Mouse (Mus musculus) inflammation-experienced regulatory T-cells, adult 6 months (primary cell): ENCODE data around the gene Acer3. TPM values are rescaled to one million over a fixed set of nuclear protein-coding genes. Genes with fewer than 3 reads are reported as not detected.

Experiments
- ATAC-seq: one replicate; pipeline ENCODE4 v1.8.0; 2017
- polyA plus RNA-seq, 3 experiments: library from polyadenylated mRNA; unstranded; fragments of 100-300 nt; shearing (Covaris generic); gene quantifications; one replicate each; pipeline ENCODE4 v1.2.1; 2017

The Acer3 gene
- polyA plus RNA-seq, 3 experiments from 2014 or later: 14.5 to 20.5 (median 15.5) TPM

DNA sequence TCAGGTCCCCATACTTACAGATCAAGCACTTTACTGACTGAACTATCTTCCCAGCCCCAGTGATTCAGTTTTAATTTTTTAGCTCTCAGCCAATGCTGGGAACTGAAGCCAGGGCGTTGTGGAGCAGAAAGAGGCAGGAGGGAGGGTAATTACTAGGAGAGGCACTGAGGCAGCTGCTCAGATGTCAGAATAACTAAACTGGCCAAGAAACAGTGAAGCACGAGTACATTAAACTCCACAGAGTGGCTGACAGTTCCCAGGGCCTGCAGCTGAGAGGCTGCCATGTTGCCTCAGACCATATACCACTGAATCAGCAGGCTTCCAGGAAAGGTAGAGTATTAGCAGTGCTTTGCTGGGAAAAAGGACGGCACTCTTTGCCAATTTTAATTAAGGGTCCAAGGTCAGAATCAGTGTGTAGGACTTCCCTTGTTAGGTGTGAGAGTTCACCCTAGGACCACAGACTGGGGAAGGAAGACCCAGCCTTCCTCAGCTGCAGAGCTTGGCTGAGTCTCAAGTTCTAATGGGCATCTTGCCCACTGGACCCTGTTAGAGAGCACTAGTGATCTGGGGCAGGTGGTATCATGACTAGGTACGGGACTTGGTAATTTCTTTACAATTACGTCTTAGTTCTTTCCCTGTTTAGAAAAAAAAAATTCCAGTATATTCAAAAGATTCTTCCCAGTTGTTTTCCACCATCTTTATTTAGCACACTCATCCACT, 11.8 kb upstream of the Acer3 start:
- no peak for ATAC-seq

DNA sequence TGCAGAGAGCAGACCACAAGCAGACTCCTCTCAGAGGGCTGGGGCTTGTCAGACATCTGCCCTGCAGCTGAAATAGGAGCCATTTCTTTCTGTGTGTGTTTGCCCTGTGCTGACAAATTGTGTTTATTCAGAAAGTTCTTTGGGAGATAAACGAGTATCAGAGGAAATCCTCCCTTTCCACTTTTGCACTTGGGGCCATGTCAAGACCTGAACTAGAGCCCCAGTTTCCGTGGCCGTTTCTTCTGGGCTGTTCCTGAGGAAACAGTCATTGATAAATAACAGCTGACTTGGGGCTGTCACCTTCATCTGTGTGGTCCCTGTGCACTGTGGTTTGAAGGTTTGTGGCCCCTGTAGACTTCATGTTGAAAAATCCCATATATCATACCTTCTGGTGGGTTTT, 10.9 kb upstream of the Acer3 start:
- no peak for ATAC-seq

DNA sequence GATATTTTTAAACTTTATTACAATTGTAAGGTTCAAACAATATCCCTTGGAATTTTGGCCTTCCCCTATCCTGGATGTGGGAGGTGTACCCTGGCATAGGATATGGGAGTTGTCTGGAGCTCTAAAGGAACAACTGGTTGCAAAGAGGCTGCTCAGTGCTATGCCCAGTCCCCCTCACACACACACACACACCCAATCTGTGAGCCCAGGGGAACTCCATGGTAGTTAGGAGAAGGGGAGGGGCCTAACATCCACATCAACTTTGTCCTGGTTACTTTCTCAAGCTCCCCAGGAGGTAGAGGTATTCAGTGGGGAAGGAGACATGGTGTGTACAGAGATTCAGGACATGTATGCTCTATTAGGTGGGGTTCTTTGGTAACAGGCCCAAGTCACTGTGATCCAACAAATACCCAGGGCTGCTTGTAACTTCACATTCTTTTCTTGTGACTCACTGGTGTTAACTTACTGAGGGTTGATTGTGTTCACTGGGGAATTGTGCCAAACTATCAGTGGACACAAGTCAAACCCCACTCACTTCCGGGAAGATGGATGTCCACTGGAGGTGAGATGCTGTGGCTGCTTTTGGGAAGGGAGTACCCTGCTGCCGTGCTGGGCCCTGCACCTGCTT, 9.5 kb upstream of the Acer3 start:
- ATAC-seq: no peak

DNA sequence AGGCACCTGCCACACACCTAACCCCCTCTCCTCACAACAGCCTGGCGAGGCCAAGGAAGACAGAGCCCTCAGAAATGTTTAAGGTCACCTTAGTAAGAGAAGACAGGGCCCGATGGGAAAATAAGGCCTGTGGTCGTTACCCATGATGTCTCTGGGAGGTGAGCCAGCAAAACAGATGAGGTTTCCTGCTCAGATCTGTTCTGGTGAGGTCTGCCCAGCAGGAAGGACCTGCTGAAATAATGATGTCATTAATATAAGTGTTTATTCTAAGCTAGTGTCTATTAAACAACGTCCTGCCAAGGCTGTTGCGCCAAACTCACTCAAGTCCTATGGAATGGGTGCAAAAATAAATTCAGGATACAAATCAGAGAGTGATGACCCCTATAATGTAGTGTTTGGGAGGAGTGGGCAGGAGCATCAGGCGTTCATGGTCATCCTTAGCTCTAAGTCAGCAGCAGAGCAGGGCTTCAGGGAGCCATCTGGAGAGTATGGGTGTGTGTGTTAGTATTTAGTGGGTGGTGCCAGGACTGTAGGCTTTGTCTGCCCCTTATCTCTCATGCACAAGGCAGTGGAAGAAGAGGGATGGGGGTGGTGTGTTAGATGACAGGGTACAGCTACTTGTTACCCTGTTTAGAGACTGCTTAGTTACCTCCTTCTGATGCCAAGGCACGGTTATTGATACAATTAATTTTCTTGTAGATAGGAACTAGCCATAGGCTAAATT, 8.8 kb upstream of the Acer3 start:
- ATAC-seq: no peak

DNA sequence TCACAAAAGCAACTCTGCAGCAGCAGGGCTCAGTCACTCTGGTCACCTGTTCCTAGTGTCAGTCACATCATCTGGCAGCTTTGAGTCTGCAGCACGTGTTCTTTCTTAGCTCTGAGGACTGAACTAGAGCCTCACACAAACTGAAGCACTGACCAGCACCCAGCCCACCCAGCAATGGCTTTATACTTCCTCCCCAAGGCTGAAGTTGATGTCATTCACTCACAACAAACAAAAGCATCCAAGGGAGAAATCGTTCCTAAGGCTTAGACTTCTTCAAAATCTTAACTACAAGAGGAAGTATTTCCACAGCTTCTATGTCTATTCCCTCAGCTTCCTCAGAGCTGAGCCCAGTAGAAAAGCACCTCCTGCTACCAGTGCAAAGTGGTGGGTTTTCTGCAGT, 7.3 kb upstream of the Acer3 start:
- no peak for ATAC-seq

DNA sequence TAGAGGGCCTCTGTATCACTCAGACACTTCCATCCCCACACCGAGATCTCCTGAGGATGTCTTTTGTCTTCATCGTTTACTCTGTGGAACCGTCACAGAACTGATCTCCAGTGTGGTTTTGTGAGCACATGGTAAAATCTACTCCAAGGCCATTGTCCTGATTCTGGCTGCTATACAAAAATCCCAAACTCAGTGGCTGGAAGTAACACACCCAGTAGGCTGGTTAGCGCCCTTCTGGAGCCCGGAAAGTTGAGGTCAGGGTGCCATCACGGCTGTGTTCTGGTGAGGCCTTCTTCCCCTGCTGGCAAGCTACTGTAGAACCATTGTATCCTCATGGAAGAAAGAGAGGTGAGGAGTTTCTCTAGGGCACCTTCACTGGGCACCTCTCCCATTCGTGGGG, 5.0 kb upstream of the Acer3 start:
- ATAC-seq: no peak

DNA sequence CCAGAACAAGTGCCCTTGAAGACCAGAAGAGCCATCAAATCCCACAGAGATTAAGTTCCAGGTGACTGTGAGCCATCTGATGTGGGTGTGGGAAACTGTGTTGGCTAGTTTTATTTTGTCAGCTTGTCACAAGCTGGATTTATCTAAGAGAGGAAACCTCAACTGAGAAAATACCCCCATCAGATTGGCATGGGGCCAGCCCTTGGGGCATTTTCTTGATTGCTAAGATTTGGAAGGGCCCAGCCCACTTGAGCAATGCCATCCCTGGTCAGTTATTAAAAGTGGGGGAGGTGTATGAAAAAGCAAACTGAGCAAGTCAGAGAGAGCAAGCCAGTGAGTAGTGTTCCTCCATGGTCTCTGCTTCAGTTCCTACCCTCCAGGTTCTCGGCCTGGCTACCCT, 3.2 kb upstream of the Acer3 start:
- no peak for ATAC-seq

DNA sequence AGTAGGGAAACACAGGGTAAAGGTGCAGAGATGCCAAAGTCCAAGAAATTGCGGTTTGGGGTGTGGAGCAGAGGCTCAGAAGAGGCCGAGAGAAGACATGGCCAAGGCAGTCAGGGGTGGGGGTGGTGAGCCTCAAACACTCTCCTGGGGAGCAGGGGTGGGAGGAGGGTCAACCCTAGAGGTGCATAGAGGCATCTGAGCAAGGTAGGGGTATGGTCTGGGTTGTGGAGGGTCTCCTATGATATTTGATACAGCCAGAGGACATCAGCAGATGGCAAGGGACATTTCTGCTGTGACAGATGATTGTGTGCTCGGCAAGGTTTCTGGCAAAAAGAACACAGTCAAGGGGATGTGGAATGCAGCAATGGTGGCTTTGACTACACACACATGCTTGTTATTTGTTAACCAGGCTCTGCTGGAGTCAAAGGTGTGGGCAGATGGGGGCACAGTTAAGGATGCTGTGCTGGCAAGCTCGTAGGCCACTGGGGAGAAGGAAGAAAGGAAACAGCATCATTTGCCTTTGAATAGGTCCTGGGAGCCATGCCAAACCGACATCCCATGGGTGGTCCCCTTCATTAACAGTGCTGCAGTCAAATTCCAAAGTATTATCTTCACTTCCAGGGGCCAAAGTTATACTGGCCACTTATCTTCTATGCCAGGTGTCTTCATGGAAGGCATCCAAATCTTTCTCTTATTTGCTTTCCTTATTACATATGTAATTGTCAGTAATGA, 2.4 kb upstream of the Acer3 start:
- no peak for ATAC-seq

DNA sequence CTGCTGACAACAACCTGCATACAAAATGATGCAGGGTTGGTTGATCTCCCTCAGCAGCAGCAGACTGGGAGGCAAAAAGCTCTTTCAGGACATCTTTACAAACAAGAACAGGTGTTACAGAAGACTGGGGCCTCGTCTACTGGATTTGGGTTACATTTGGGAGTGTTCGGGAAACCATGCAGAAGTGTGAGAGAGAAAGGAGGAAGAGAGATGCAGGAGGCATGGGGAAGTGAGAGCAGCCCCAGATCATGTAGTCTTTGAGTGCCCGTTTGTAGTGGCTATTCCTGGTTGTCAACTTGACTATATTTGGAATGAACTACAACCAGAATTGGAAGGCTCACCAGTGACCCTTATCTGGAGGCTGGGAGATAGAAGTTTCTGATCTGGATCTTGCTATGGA, 1.4 kb upstream of the Acer3 start:
- ATAC-seq: no peak

DNA sequence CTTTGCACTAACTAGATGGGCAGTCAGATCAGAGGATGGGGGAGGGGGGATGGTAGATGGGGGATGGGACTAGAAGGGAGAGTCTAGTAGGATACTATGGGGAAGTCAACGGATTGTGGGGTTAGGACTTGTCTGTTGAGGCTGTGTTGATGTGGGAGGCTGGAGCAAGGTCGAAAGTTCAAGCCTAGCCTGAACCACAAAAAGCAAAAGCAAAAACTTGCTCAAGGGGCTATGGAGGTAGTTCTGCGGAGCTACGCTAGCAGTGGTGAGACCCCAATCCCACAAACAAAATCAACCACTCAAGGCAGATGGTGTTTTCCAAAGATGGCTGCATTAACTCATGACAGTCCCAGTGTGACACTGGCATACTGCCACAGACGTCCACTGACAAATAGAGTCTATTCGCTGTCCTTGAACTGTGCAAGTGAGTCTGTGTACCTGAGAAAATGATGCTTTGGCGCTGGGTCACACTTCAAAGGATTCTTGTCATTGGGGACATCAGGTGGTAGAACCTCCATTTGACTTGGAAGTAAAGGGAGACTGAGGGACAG, 927 bp downstream of the Acer3 start:
- no peak for ATAC-seq

DNA sequence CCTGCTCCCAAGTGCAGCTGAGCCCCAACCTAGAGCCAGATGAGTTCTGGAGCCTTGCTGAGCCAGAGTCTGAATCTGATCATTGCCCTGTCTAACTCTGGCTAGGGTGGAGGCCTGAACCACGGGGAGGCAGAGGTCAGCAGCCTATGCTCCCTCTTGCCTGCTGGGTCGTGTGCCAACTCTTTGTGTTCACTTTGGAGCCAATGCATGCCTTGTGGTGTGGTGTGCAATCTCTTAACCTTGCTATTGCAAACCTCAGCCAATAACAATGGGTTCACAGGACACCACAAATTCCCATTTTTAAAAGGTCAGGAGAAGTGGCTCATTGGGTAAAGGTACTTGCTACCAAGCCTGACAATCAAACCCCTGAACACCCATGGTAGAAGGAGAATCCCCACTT, 4.4 kb downstream of the Acer3 start:
- ATAC-seq: no peak

DNA sequence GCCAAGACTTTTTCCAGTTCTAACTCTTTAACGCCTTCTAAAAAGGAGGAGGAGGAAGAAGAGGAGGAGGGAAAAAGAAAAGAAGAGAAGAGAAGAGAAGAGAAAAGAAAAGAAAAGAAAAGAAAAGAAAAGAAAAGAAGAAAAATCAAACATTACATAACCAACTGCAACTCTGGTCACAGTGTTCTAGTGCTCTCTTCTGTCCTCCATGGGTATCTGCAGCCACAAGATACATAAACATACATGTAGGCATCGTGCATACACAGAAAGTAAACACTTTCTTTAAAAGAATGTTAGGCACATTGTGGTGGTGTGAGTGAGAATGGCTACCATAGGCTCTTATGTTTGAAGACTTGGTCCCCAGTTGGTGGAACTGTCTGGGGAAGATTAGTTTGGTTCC, 5.9 kb downstream of the Acer3 start:
- no peak for ATAC-seq

DNA sequence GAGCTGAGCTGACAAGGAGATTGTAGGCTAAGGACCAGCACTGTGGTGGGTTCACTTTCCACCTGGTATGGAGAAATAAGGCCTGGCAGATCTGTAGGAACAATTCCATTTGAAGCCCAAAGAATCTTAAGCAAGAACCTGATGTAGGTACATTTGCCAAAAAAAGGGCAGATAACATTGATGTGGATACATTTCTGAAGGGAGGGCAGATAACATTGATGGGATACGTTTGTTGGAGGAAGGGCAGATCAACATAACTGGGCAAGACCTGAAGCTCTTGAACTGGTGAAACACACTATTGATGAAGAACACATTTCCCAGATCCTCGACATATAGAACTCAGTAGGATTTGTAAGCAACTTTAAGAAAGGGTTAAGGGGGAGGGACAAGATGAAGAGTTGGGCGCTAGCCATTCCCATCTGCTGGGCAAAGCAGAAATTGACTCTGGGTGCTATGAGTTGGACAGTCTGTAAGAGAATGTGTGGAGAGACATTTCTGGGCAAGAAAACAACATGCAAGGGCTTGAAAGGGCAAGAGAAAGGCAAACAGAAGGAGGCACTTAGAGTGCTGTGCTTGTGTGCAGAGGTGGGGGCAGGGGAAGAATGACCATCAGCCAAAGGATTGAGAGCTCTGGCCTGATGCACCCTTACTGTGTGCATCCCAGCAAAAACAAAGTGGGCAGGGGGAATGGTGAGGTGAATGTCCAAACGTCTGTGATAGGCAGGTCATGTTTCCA, 8.7 kb downstream of the Acer3 start:
- ATAC-seq: no peak

DNA sequence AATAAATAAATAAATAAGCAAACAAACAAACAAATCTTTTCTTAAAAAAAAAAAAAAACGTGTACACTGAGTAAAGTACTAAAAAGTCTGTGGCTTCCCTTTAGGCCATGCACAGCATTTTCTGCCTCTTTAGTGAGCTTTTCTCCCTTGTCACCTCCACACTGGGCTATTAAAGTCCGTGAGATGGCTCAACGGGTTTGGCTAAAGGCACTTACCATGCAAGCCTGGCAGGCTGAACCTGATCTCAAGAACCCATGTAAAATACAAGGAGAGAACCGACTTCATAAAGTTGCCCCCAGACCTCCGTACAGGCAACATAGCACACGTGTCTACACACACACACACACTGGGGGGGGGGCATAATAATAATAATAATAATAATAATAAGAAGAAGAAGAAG, 10.7 kb downstream of the Acer3 start:
- no peak for ATAC-seq

DNA sequence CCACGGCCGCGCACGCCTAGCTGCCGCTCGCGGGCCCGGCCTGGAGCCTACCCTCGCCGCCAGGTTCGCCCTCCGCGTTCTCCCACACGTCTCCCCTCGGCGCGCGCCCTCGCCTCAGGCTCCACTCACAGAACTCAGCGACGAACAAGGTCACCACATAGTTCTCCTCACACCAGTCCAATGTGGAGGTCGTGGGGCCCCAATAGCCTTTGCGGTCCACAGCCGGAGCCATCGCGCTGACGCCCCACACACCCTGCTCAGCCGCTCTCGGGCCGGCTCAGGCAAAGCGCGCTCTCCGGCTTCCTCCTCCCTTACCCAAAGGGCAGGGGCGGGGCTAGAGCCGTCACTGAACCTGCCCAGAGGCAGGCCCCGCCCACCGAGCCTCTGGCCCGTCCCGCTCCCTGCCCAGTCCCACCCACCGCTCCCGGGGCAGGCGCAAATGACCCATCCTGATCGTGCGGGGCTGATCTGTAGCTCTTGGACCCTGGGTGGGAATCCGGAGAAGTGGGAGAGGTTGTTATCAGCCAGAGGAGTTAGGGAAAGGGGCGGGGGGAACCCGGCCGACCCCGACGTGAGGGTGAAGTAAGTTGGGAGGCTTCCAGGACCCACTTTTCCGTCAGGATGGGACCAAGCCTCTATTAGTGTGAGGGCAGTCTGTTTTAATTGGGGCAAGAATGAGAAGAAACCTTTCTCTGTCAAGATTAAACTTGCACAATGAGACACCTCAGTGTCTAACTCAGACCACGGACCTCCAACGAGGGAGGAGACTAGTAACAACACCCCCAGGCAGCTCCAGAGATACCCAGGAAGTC, 11.6 kb downstream of the Acer3 start:
- ATAC-seq: peak; percentile 97

DNA sequence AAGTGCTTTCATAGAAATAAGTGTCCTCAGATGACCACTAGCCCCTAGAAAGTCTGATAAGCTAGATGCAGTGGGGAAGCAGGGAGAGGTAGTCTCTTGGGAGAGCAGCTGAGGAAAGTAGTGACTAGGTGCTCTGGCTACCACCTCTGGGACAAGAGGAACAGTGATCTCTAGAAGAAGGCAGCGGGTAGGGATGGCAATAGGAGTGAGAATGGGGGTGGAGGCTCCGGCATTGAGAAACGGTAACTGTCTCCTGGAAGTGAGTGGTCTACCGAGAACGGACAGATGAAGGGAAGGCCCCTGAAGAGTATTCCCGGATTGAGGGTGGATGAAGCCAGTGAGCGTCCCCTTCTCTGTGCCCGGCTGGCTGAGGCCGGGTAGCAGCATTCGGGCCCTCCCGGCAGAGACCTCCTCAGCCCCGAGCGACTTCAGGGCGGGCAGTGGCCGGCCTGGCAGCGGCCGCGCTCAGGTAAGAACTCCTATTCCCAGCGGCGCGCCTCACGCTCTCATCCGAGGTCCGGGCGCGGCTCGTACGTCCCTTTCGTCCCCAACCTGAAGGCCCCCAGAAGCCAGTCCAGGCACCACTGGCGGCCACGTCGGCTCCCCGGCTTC, 12.3 kb downstream of the Acer3 start:
- no peak for ATAC-seq

DNA sequence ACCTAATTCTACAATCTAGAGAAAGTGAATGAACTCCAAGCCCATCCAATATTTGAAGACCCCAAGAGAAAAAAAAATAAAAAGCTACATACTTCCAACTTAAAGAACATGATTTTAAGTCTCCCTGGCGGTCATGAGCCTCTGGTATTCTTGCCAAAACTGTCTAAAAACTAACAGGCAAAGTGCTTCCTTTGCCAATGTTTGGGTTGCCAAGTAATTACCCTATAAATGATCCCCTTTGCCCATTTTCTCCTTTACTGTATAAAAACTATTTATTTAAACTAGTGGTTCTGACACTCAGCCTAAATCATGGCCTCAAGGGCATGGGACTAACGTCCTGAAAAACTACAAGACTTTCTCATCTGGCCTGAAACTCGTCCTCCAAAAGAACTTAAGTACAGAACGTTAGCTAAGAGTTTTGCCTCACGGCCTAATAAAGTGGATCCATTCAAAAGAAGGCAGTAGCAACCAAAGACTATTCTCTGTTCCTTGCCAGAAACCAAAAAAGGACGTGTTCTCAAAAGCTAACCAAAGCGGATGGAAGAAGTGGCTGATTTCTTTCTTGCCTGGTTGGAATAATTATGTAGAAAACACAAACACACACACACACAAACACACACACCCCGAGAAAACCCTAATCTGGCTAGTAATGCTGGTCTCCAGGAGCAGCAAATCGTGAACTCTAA, 12.9 kb downstream of the Acer3 start:
- ATAC-seq: no peak

DNA sequence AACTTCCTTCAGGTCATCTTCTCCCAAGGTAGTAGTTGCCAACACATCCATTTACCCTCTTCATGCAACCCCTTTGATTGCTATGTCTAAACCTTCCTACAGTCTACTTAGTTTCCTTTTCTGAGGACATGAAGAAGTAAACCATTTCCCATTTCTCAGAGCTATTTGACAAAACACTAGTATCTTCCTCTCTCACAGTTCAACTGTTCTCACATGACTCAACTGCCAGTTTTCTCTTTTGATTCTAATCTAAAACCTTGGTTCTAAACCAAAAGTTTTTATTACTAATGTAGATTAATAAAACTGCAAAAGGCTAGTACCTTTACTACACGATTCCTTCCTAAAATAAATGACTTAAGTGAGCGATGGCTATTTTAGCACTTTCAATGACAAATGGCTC, 13.6 kb downstream of the Acer3 start:
- ATAC-seq: no peak

DNA sequence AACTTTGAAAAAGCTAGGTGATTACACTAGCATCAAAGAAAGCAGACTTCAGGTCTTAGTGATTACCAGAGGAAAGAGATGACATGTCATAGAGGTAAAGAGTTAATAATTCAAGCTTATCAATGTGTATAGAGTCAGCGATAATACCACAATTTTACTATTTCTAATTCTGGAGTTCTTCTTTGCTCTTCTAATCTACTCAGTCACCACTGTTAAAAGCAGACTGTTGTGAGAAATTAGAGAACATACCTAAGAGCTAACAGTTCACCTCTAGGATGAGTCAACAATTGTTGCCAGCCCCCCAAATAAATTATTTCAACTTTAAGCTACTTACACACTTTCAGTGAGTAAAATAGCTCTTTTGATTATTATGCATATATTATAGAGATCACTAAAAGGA, 28.1 kb downstream of the Acer3 start:
- no peak for ATAC-seq

DNA sequence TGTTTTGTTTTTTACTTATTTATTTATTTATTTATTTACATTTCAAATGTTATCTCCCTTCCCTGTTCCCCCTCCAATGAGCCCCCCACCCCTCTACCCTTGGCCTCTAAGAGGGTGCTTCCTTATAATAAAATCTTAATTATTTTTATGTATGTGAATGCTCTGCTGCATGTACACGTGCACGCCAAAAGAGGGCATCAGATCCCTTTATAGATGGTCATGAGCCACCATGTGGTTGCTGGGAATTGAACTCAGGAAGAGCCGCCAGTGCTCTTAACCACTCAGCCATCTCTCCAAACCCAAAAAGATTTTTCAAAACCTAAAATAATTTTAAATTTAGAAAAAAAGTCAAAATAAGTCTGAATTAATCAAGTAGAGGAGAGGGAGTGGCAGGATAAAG, 31.4 kb downstream of the Acer3 start:
- no peak for ATAC-seq
